Mouse (Mus musculus) midbrain, embryonic 12.5 days (tissue): ENCODE measurements around the gene Ermp1. TPM values are rescaled to one million over a fixed set of nuclear protein-coding genes. Genes with fewer than 3 reads are reported as not detected.

ENCODE experiments used
- ATAC-seq: fragments of 200-750 bp; cut with Nextera tagmentation; 2 replicates; pipeline ENCODE4 v1.8.0; 2017; ENCODE audit warnings: low read depth, moderate TSS enrichment, moderate library complexity; ENCODE audit not compliant: low FRiP score
- H3K27ac ChIP-seq: fragments of 300-500 bp; sonication (generic); replicated peaks from 2 replicates; pipeline ENCODE4 v1.5.1; 2016; ENCODE audit warnings: mild to moderate bottlenecking
- H3K27me3 ChIP-seq: fragments of 300-500 bp; sonication (generic); 2 replicates; pipeline ENCODE4 v1.6.1; 2016; ENCODE audit warnings: mild to moderate bottlenecking
- H3K36me3 ChIP-seq: fragments of 300-500 bp; sonication (generic); 2 replicates; pipeline ENCODE4 v1.6.1; 2016
- H3K4me1 ChIP-seq: fragments of 300-500 bp; sonication (generic); 2 replicates; pipeline ENCODE4 v1.6.1; 2016
- H3K4me2 ChIP-seq: fragments of 300-500 bp; sonication (generic); replicated peaks from 2 replicates; pipeline ENCODE4 v1.6.1; 2016; ENCODE audit warnings: mild to moderate bottlenecking, moderate library complexity
- H3K4me3 ChIP-seq: fragments of 300-500 bp; sonication (generic); 2 replicates; pipeline ENCODE4 v1.5.1; 2016; ENCODE audit warnings: mild to moderate bottlenecking
- H3K9ac ChIP-seq: fragments of 300-500 bp; sonication (generic); replicated peaks from 2 replicates; pipeline ENCODE4 v1.6.1; 2016; ENCODE audit warnings: mild to moderate bottlenecking, moderate library complexity
- H3K9me3 ChIP-seq: fragments of 300-500 bp; sonication (generic); 2 replicates; pipeline ENCODE4 v1.6.1; 2016; ENCODE audit warnings: mild to moderate bottlenecking
- WGBS: fragments of 180-500 bp; shearing (Covaris S2); methylation state at CpG from one replicate; pipeline ENCODE4 v1.1.7; 2016; 5-methylcytosine and 5-hydroxymethylcytosine counted together
- polyA plus RNA-seq: library from polyadenylated mRNA; unstranded; fragments of >200 nt; fragmentation: Nextera tagmentation; extraction: Ambion mirVana; gene quantifications from 2 replicates; pipeline ENCODE4 v1.2.1, GENCODE M21; 2016

Gene Ermp1
- polyA plus RNA-seq, 1 experiment from 2014 or later = 14.8 TPM

DNA sequence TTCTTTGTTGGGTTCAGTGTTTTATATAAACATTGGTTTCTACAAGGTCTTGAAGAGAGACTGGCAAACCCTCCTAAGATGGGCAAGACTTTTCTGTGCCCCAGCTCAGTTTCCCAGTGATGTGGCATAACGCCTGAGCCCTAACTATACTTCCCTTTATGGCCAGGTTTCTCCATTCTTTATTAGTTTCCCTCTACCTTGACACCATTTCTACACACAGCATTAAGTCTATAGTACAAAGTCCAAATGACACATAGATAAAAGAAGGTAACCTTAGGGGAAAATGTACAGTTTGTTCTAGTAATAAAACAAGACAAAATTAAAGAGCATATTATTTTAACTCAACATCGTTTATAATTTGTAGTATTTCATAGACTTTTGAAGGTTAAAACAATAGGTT, 65.8 kb downstream of the Ermp1 start:
- Histone ChIP-seq H3K9ac (no peak overlapping the region), H3K4me3 (no peak overlapping the region), H3K4me1 (no peaks in the 10 kb centered on the region), H3K9me3 (no peaks in the 10 kb centered on the region), H3K4me2 (no peak overlapping the region), H3K36me3 (peaks cover 28% of the 10 kb centered on the region), H3K27ac (no peak overlapping the region), H3K27me3 (no peaks in the 10 kb centered on the region)
- 92% methylated on average over 2 of the region's 2 CpGs for WGBS
- ATAC-seq = no peak

GRCm38 (mm10) chr19:29566512-29566911, 81.7 kb downstream of the Ermp1 start:
- Histone ChIP-seq H3K36me3 (peaks cover 16% of the 10 kb centered on the region), H3K9me3 (no peaks in the 10 kb centered on the region), H3K27me3 (no peaks in the 10 kb centered on the region), H3K27ac (no peak overlapping the region), H3K9ac (no peak overlapping the region), H3K4me1 (no peaks in the 10 kb centered on the region), H3K4me3 (no peak overlapping the region), H3K4me2 (no peak overlapping the region)
- no peak for ATAC-seq
- WGBS = 95% methylated on average over 1 of the region's 1 CpGs

- Histone ChIP-seq H3K4me2 (no peak overlapping the region), H3K27ac (no peak overlapping the region), H3K4me3 (no peak overlapping the region), H3K9ac (no peak overlapping the region), H3K36me3 (peaks cover 4% of the 10 kb centered on the region; the same call in 1 of the 2 replicates), H3K9me3 (no peaks in the 10 kb centered on the region), H3K4me1 (no peaks in the 10 kb centered on the region), H3K27me3 (no peaks in the 10 kb centered on the region)
- ATAC-seq = no peak; the same call in 1 of the 2 replicates
- 69% methylated on average over 7 of the region's 7 CpGs for WGBS
Observed at GRCm38 (mm10) chr19:29563258-29563779, 84.9 kb downstream of the Ermp1 start.

GRCm38 (mm10) chr19:29562603-29563002, 85.6 kb downstream of the Ermp1 start:
- H3K9ac ChIP-seq = no peak overlapping the region

DNA sequence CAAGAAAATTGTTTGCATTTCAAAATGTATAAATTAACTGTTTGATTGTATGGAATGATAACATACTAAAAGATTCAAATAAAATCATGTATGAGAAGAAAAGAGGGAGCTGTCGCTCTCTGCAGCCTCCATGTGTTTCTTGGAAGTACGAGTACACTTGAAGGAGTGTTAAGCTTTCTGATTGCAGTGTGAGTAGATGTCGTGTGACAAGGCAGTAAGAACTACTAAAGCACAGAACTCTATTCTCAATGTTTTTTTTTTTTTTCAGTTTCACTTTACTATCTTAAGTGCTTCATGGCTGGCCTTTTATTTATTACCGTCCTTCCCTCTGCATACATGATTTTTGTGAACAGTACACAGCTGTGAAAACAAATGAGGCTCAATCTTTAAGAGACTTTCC, 86.0 kb downstream of the Ermp1 start:
- Histone ChIP-seq H3K4me3 (no peak overlapping the region), H3K27ac (no peak overlapping the region), H3K9ac (no peak overlapping the region), H3K27me3 (no peaks in the 10 kb centered on the region), H3K4me1 (no peaks in the 10 kb centered on the region), H3K9me3 (no peaks in the 10 kb centered on the region), H3K4me2 (no peak overlapping the region), H3K36me3 (peaks cover 4% of the 10 kb centered on the region; the same call in 1 of the 2 replicates)
- whole genome bisulfite sequencing = 87% methylated on average over 4 of the region's 4 CpGs
- no peak for ATAC-seq

More at GRCm38 (mm10) chr19:29562603-29563002, 85.6 kb downstream of the Ermp1 start:
- ATAC-seq = no peak
- H3K9me3 ChIP-seq = no peaks in the 10 kb centered on the region
- no peaks in the 10 kb centered on the region for H3K4me1 ChIP-seq
- H3K4me3 ChIP-seq = no peak overlapping the region
- H3K27me3 ChIP-seq = no peaks in the 10 kb centered on the region
- no peak overlapping the region for H3K4me2 ChIP-seq
- H3K27ac ChIP-seq = no peak overlapping the region
- peaks cover 4% of the 10 kb centered on the region; the same call in 1 of the 2 replicates for H3K36me3 ChIP-seq
- WGBS = 76% methylated on average over 3 of the region's 3 CpGs

Other genes starting within 250 kb of the Ermp1 start
- gene Pdcd1lg2, start 237.5 kb downstream of the Ermp1 start, polyA plus RNA-seq = not detected in 2 replicates
- gene Ric1, start 126.1 kb downstream of the Ermp1 start, polyA plus RNA-seq = 14.0 TPM in 2 replicates
- gene Mlana, start 49.4 kb upstream of the Ermp1 start, polyA plus RNA-seq = not detected in 2 replicates
- gene 9930021J03Rik, start 157.6 kb upstream of the Ermp1 start, polyA plus RNA-seq = 8.1 and 9.1 TPM in 2 replicates
- 43.5 and 46.6 TPM in 2 replicates for gene Ranbp6, start 164.6 kb upstream of the Ermp1 start, polyA plus RNA-seq